Mouse (Mus musculus) midbrain, embryonic 11.5 days (tissue): ENCODE data around the gene Gon4l. TPM values are rescaled to one million over a fixed set of nuclear protein-coding genes. Genes with fewer than 3 reads are reported as not detected.

ENCODE experiments used
- ATAC-seq: fragments of 200-750 bp; cut with Nextera tagmentation; 2 replicates; pipeline ENCODE4 v1.8.0; 2017; ENCODE audit warnings: moderate TSS enrichment, moderate library complexity; ENCODE audit not compliant: low FRiP score
- DNase-seq: peaks from one replicate; pipeline ENCODE4 v3.0.0; 2015; ENCODE audit warnings: low spot score; ENCODE audit errors: missing footprints
- H3K27ac ChIP-seq: fragments of 300-500 bp; sonication (generic); 2 replicates; pipeline ENCODE4 v1.5.1; 2014; ENCODE audit warnings: low read depth, low read length
- H3K27me3 ChIP-seq: fragments of 300-500 bp; sonication (generic); 2 replicates; pipeline ENCODE4 v1.6.1; 2014; ENCODE audit warnings: mild to moderate bottlenecking, low read length, moderate library complexity, mixed read lengths; ENCODE audit not compliant: control insufficient read depth, insufficient read depth
- H3K36me3 ChIP-seq: fragments of 300-500 bp; sonication (generic); 2 replicates; pipeline ENCODE4 v1.6.1; 2014; ENCODE audit warnings: mild to moderate bottlenecking, low read length, moderate library complexity, mixed read lengths; ENCODE audit not compliant: control insufficient read depth, insufficient read depth
- H3K4me1 ChIP-seq: fragments of 300-500 bp; sonication (generic); 2 replicates; pipeline ENCODE4 v1.6.1; 2014; ENCODE audit warnings: low read length; ENCODE audit not compliant: control insufficient read depth, insufficient read depth
- H3K4me2 ChIP-seq: fragments of 300-500 bp; sonication (generic); 2 replicates; pipeline ENCODE4 v1.6.1; 2014; ENCODE audit warnings: mild to moderate bottlenecking, moderate library complexity
- H3K4me3 ChIP-seq: fragments of 300-500 bp; sonication (generic); 2 replicates; pipeline ENCODE4 v1.5.1; 2014; ENCODE audit warnings: low read depth, low read length
- H3K9ac ChIP-seq: fragments of 300-500 bp; sonication (generic); 2 replicates; pipeline ENCODE4 v1.6.1; 2014; ENCODE audit warnings: low read length
- H3K9me3 ChIP-seq: fragments of 300-500 bp; sonication (generic); 2 replicates; pipeline ENCODE4 v1.6.1; 2016; ENCODE audit warnings: low read length; ENCODE audit not compliant: control insufficient read depth
- WGBS: fragments of 180-500 bp; shearing (Covaris S2); extraction: QIAGEN DNeasy Blood & Tissue Kit; methylation state at CpG from one replicate; pipeline ENCODE4 v1.1.7; 2014; 5-methylcytosine and 5-hydroxymethylcytosine counted together
- polyA plus RNA-seq: library from polyadenylated mRNA; unstranded; fragments of >200 nt; fragmentation: Nextera tagmentation; extraction: Ambion mirVana; gene quantifications from 2 replicates; pipeline ENCODE4 v1.2.1, GENCODE M21; 2014

The Gon4l gene
- polyA plus RNA-seq, 1 experiment from 2014 or later, result 15.3 TPM

- Histone ChIP-seq H3K4me1 (peaks cover 22% of the 10 kb centered on the region), H3K27ac (peak within 1 kb of the TSS; percentile 100), H3K36me3 (no peaks in the 10 kb centered on the region), H3K27me3 (no peaks in the 10 kb centered on the region), H3K9me3 (no peaks in the 10 kb centered on the region), H3K4me2 (peak within 1 kb of the TSS; percentile 51), H3K4me3 (peak within 1 kb of the TSS; percentile 77), H3K9ac (peak within 1 kb of the TSS; percentile 96)
- WGBS, result under 1% methylated on average over 29 of the region's 64 CpGs
- DNase-seq (peak; percentile 97), ATAC-seq (peak; percentile 85)
These were observed 115.7 kb downstream of the Gon4l start, which contains the start of the genes Ash1l and Dap3 for GRCm38 (mm10) chr3:88950576-88951326. Gene Ash1l (plus strand): TSS chr3:88950622. Gene Dap3 (minus strand): TSS chr3:88951181.

GRCm38 (mm10) chr3:88951327-88951800 is 116.3 kb downstream of the Gon4l start:
- WGBS, result 2% methylated on average over 5 of the region's 5 CpGs
- no peak for ATAC-seq
- no peaks in the 10 kb centered on the region for H3K9me3 ChIP-seq

GRCm38 (mm10) chr3:88953246-88953645 is 118.2 kb downstream of the Gon4l start:
- Histone ChIP-seq H3K4me1 (peaks cover 19% of the 10 kb centered on the region), H3K27ac (no peak overlapping the region), H3K9me3 (no peaks in the 10 kb centered on the region), H3K9ac (no peak overlapping the region), H3K4me3 (no peak overlapping the region), H3K36me3 (no peaks in the 10 kb centered on the region), H3K27me3 (no peaks in the 10 kb centered on the region), H3K4me2 (no peak overlapping the region)
- WGBS, result 92% methylated on average over 4 of the region's 4 CpGs
- ATAC-seq (no peak), DNase-seq (no peak)

More at GRCm38 (mm10) chr3:88951327-88951800, 116.3 kb downstream of the Gon4l start:
- H3K27ac ChIP-seq, result peak overlapping the region; percentile 100
- no peaks in the 10 kb centered on the region for H3K27me3 ChIP-seq
- peak overlapping the region; percentile 77 for H3K4me3 ChIP-seq
- H3K4me1 ChIP-seq, result peaks cover 22% of the 10 kb centered on the region
- peak overlapping the region; percentile 96 for H3K9ac ChIP-seq
- H3K4me2 ChIP-seq, result peak overlapping the region; percentile 51
- no peaks in the 10 kb centered on the region for H3K36me3 ChIP-seq
- DNase-seq, result no peak

- ATAC-seq, result no peak
- H3K4me2 ChIP-seq, result no peak overlapping the region
- no peaks in the 10 kb centered on the region for H3K9me3 ChIP-seq
- H3K4me1 ChIP-seq, result peaks cover 14% of the 10 kb centered on the region
- H3K27ac ChIP-seq, result no peak overlapping the region
- no peaks in the 10 kb centered on the region for H3K36me3 ChIP-seq
- no peak overlapping the region for H3K9ac ChIP-seq
- DNase-seq, result no peak
- no peak overlapping the region for H3K4me3 ChIP-seq
- H3K27me3 ChIP-seq, result no peaks in the 10 kb centered on the region
These were observed 118.7 kb downstream of the Gon4l start for GRCm38 (mm10) chr3:88953736-88954135.

Other genes starting within 250 kb of the Gon4l start
- 99.0 and 117 TPM in 2 replicates for gene Arhgef2, start 229.3 kb upstream of the Gon4l start, polyA plus RNA-seq
- 0.14 TPM in 1 of 2 replicates, not detected in the other for gene Rxfp4, start 182.1 kb upstream of the Gon4l start, polyA plus RNA-seq
- gene Khdc4, start 149.4 kb upstream of the Gon4l start, polyA plus RNA-seq, result 107 and 109 TPM in 2 replicates
- 43.8 and 48.8 TPM in 2 replicates for gene Rit1, start 118.4 kb upstream of the Gon4l start, polyA plus RNA-seq
- 178 and 180 TPM in 2 replicates for gene Syt11, start 60.1 kb upstream of the Gon4l start, polyA plus RNA-seq
- gene Msto1, start 78.8 kb downstream of the Gon4l start, polyA plus RNA-seq, result 50.6 and 50.9 TPM in 2 replicates
- 12.7 and 14.5 TPM in 2 replicates for gene Ash1l, start 115.4 kb downstream of the Gon4l start, polyA plus RNA-seq
- 148 and 157 TPM in 2 replicates for gene Dap3, start 116.0 kb downstream of the Gon4l start, polyA plus RNA-seq